24 mouse cellular contexts compared by ENCODE assay signal in genomic region chr8:126765693-126766238, GRCm38 (mm10).
DNase-seq lines count a peak whose midpoint lies in the region; ATAC-seq and TF ChIP-seq lines count a peak whose summit lies in the region.
"Had no signal": no experiment of that assay in that cellular context is flagged by ENCODE, and none has a peak within 500 bp of the region (broad histone marks: within the 10 kb centered on the region; RNA-seq: fewer than 3 reads in every experiment).

No protein-coding gene starts in this region.

- H3K27me3 ChIP-seq in liver, postnatal 0 days (ENCODE audit: insufficient read depth, low read length) = no peaks in the 10 kb centered on the region
- no peaks in the 10 kb centered on the region for H3K27me3 ChIP-seq in liver, embryonic 12.5 days (replicated peaks)
- H3K27me3 ChIP-seq in intestine, embryonic 16.5 days (replicated peaks; ENCODE audit: control insufficient read depth, insufficient read depth, low read length) = no peaks in the 10 kb centered on the region
- H3K27me3 ChIP-seq in stomach, postnatal 0 days (ENCODE audit: control insufficient read depth, insufficient read depth, low read length) = no peaks in the 10 kb centered on the region
- H3K27me3 ChIP-seq: embryonic facial prominence, embryonic 12.5 days; embryonic facial prominence, embryonic 15.5 days; heart, embryonic 13.5 days; Patski had no signal

- no peak overlapping the region for H3K4me3 ChIP-seq in liver, postnatal 0 days (ENCODE audit: low read depth, low read length)
- no peak overlapping the region for H3K4me3 ChIP-seq in liver, embryonic 12.5 days
- no peak overlapping the region for H3K4me3 ChIP-seq in intestine, embryonic 16.5 days (ENCODE audit: low read length)
- H3K4me3 ChIP-seq in stomach, postnatal 0 days (ENCODE audit: low read depth, low read length) = no peak overlapping the region
- H3K4me3 ChIP-seq: embryonic facial prominence, embryonic 12.5 days; embryonic facial prominence, embryonic 15.5 days; heart, adult 2 months; heart, embryonic 10.5 days; heart, embryonic 13.5 days had no signal

- no peak for TF ChIP-seq EP300 in liver, postnatal 0 days (IDR thresholded peaks at IDR 0.05; ENCODE audit: low read depth)
- no peak for TF ChIP-seq EP300 in stomach, postnatal 0 days (optimal IDR thresholded peaks at IDR 0.05)

- DNase-seq in liver, postnatal 0 days = no peak
- DNase-seq in stomach, postnatal 0 days (ENCODE audit: low spot score) = no peak
- no peak for DNase-seq in kidney, postnatal 36 days
- DNase-seq in frontal cortex, postnatal 25 days (ENCODE audit: low spot score in 2 of 2) = no peak
- DNase-seq: adrenal gland, postnatal 10 days; adrenal gland, postnatal 36 days; cerebellum, adult 18-20 months; cerebellum, adult 9-10 months; cerebellum, postnatal 14 days; forebrain, postnatal 0 days; gastrocnemius, postnatal 36 days; heart, adult 2 months; heart, postnatal 14 days; heart, postnatal 4 days had no signal

- TF ChIP-seq CTCF in liver, postnatal 0 days (IDR thresholded peaks at IDR 0.05; ENCODE audit: low read depth) = no peak
- TF ChIP-seq CTCF in stomach, postnatal 0 days (IDR thresholded peaks at IDR 0.05; ENCODE audit: low read depth) = no peak

- H3K4me1 ChIP-seq in liver, postnatal 0 days (ENCODE audit: insufficient read depth) = peaks cover 16% of the 10 kb centered on the region
- peaks cover 14% of the 10 kb centered on the region for H3K4me1 ChIP-seq in liver, embryonic 12.5 days
- H3K4me1 ChIP-seq in intestine, embryonic 16.5 days (ENCODE audit: control insufficient read depth, insufficient read depth, low read length) = peaks cover 9% of the 10 kb centered on the region
- H3K4me1 ChIP-seq in stomach, postnatal 0 days (replicated peaks; ENCODE audit: control insufficient read depth, insufficient read depth) = no peaks in the 10 kb centered on the region
- H3K4me1 ChIP-seq: embryonic facial prominence, embryonic 12.5 days; embryonic facial prominence, embryonic 15.5 days had no signal

- no peaks in the 10 kb centered on the region for H3K36me3 ChIP-seq in liver, postnatal 0 days (replicated peaks; ENCODE audit: insufficient read depth, low read length)
- H3K36me3 ChIP-seq in liver, embryonic 12.5 days = no peaks in the 10 kb centered on the region
- no peaks in the 10 kb centered on the region for H3K36me3 ChIP-seq in intestine, embryonic 16.5 days (ENCODE audit: control insufficient read depth, insufficient read depth, low read length)
- H3K36me3 ChIP-seq in stomach, postnatal 0 days (ENCODE audit: control insufficient read depth, insufficient read depth, low read length) = no peaks in the 10 kb centered on the region
- H3K36me3 ChIP-seq: embryonic facial prominence, embryonic 12.5 days; embryonic facial prominence, embryonic 15.5 days; heart, embryonic 10.5 days; heart, embryonic 13.5 days had no signal

- WGBS in liver, postnatal 0 days (ENCODE audit: insufficient replicate concordance) = 60% methylated on average over 6 of the region's 6 CpGs
- WGBS in liver, embryonic 12.5 days (ENCODE audit: insufficient replicate concordance) = 74% methylated on average over 6 of the region's 6 CpGs
- 55% methylated on average over 6 of the region's 6 CpGs for WGBS in intestine, embryonic 16.5 days
- WGBS in stomach, postnatal 0 days = 74% methylated on average over 6 of the region's 6 CpGs

- peak; percentile 77 for ATAC-seq in liver, postnatal 0 days
- no peak for ATAC-seq in liver, embryonic 12.5 days
- peak; percentile 62 for ATAC-seq in intestine, embryonic 16.5 days
- peak; percentile 37 for ATAC-seq in stomach, postnatal 0 days (ENCODE audit: low FRiP score, low TSS enrichment)
- ATAC-seq: forebrain, embryonic 14.5 days; forebrain, postnatal 0 days; hindbrain, postnatal 0 days; Patski had no signal

- no peak overlapping the region for H3K9ac ChIP-seq in liver, postnatal 0 days (replicated peaks)
- no peak overlapping the region for H3K9ac ChIP-seq in liver, embryonic 12.5 days
- no peak overlapping the region for H3K9ac ChIP-seq in intestine, embryonic 16.5 days (ENCODE audit: low read depth, low read length)
- H3K9ac ChIP-seq in stomach, postnatal 0 days (ENCODE audit: low read length) = no peak overlapping the region
- H3K9ac ChIP-seq: embryonic facial prominence, embryonic 12.5 days; embryonic facial prominence, embryonic 15.5 days; forebrain, postnatal 0 days; heart, embryonic 13.5 days; hindbrain, embryonic 14.5 days had no signal

- no peak overlapping the region for H3K4me2 ChIP-seq in liver, postnatal 0 days (ENCODE audit: low read depth, low read length)
- H3K4me2 ChIP-seq in liver, embryonic 12.5 days = no peak overlapping the region
- H3K4me2 ChIP-seq in intestine, embryonic 16.5 days (ENCODE audit: low read depth, low read length) = no peak overlapping the region
- no peak overlapping the region for H3K4me2 ChIP-seq in stomach, postnatal 0 days (replicated peaks; ENCODE audit: low read depth)
- H3K4me2 ChIP-seq: embryonic facial prominence, embryonic 12.5 days; embryonic facial prominence, embryonic 15.5 days; heart, embryonic 13.5 days; hindbrain, embryonic 14.5 days had no signal

- H3K9me3 ChIP-seq in liver, postnatal 0 days (ENCODE audit: low read length) = no peaks in the 10 kb centered on the region
- no peaks in the 10 kb centered on the region for H3K9me3 ChIP-seq in liver, embryonic 12.5 days (replicated peaks)
- 0 out of 2 replicates have a peak, but pooled peaks cover 5% of the 10 kb centered on the region for H3K9me3 ChIP-seq in intestine, embryonic 16.5 days (ENCODE audit: control insufficient read depth, low read length)
- no peaks in the 10 kb centered on the region for H3K9me3 ChIP-seq in stomach, postnatal 0 days (ENCODE audit: control insufficient read depth, low read length)
- H3K9me3 ChIP-seq: embryonic facial prominence, embryonic 12.5 days; embryonic facial prominence, embryonic 15.5 days; heart, embryonic 10.5 days had no signal

- peak overlapping the region; percentile 18; the same call in 1 of the 2 replicates for H3K27ac ChIP-seq in liver, postnatal 0 days (ENCODE audit: low read depth)
- no peak overlapping the region for H3K27ac ChIP-seq in liver, embryonic 12.5 days
- H3K27ac ChIP-seq in intestine, embryonic 16.5 days (ENCODE audit: low read length) = peak overlapping the region; percentile 66
- peak overlapping the region; percentile 53 for H3K27ac ChIP-seq in stomach, postnatal 0 days (replicated peaks)
- H3K27ac ChIP-seq: embryonic facial prominence, embryonic 12.5 days; embryonic facial prominence, embryonic 15.5 days; heart, adult 2 months; heart, embryonic 10.5 days; heart, embryonic 13.5 days; hindbrain, embryonic 14.5 days; hindbrain, postnatal 0 days had no signal
